Mouse (Mus musculus) forebrain, embryonic 12.5 days (tissue): Measurements from ENCODE around the gene Pcsk7. TPM values are rescaled to one million over a fixed set of nuclear protein-coding genes. Genes with fewer than 3 reads are reported as not detected.

Experiments
- ATAC-seq: fragments of 200-750 bp; cut with Nextera tagmentation; 2 replicates; pipeline ENCODE4 v1.8.0; 2017; ENCODE audit warnings: moderate TSS enrichment; ENCODE audit not compliant: low FRiP score
- H3K27ac ChIP-seq: fragments of 300-500 bp; sonication (generic); 2 replicates; pipeline ENCODE4 v1.5.1; 2016; ENCODE audit warnings: mild to moderate bottlenecking
- H3K27me3 ChIP-seq: fragments of 300-500 bp; sonication (generic); 2 replicates; pipeline ENCODE4 v1.6.1; 2016; ENCODE audit warnings: mild to moderate bottlenecking
- H3K36me3 ChIP-seq: fragments of 300-500 bp; sonication (generic); replicated peaks from 2 replicates; pipeline ENCODE4 v1.6.1; 2016; ENCODE audit warnings: mild to moderate bottlenecking
- H3K4me1 ChIP-seq: fragments of 300-500 bp; sonication (generic); 2 replicates; pipeline ENCODE4 v1.6.1; 2016
- H3K4me2 ChIP-seq: fragments of 300-500 bp; sonication (generic); 2 replicates; pipeline ENCODE4 v1.6.1; 2016; ENCODE audit warnings: mild to moderate bottlenecking, moderate library complexity
- H3K4me3 ChIP-seq: fragments of 300-500 bp; sonication (generic); replicated peaks from 2 replicates; pipeline ENCODE4 v1.5.1; 2016; ENCODE audit warnings: mild to moderate bottlenecking
- H3K9ac ChIP-seq: fragments of 300-500 bp; sonication (generic); 2 replicates; pipeline ENCODE4 v1.6.1; 2016; ENCODE audit warnings: mild to moderate bottlenecking
- H3K9me3 ChIP-seq: fragments of 300-500 bp; sonication (generic); 2 replicates; pipeline ENCODE4 v1.6.1; 2016
- WGBS: fragments of 180-500 bp; shearing (Covaris S2); methylation state at CpG from one replicate; pipeline ENCODE4 v1.1.7; 2016; 5-methylcytosine and 5-hydroxymethylcytosine counted together
- polyA plus RNA-seq: library from polyadenylated mRNA; unstranded; fragments of >200 nt; fragmentation: Nextera tagmentation; extraction: Ambion mirVana; gene quantifications from 2 replicates; pipeline ENCODE4 v1.2.1, GENCODE M21; 2016

Gene Pcsk7
- polyA plus RNA-seq, result 21.7 TPM in 2 replicates

DNA sequence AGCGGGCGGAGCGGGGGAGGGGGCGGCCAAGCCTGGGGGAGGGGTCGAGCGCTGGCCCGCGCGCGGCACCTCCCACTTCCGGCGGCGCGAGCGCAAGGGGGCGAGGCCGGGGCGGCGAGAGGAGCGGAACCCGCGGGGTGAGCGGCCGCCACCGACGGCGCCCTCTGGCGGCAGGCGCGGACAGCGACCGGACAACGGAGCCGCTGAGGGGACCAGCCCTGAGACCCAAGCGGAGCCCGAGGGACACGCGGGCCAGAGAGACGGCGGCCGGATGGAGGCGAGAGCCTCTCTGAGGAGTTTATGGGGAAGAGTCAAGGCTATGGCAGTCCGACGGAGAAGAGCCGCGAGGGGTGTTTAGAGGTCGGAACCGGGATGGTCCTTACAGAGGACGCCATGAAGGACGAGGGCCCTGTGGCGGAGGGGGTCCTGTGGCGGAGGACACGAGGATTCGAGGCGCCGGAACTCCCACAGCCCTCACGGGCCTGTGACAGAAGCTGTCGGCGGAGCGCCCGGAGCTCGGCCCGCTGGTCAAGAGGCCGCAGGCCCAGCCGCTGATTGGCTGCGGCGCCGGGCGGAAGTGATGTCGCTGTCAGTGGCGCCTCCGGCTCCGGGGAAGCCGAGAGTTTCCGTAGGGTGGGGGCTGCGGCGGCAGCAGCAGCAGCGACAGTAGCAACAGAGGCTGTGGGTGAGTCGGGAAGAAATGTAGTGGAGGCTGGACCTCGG, at the start of gene Pcsk7, which contains the start of gene Rnf214:
TSS of gene Pcsk7 (plus strand) at position 143 of the 723 bp plus-strand sequence.
TSS of gene Rnf214 (minus strand) at position 557 of the 723 bp plus-strand sequence.
- Histone ChIP-seq H3K27me3 (no peaks in the 10 kb centered on the region), H3K9ac (peak within 1 kb of the TSS; percentile 98), H3K27ac (peak within 1 kb of the TSS; percentile 95), H3K4me1 (peaks cover 22% of the 10 kb centered on the region), H3K4me3 (peak within 1 kb of the TSS; percentile 95), H3K4me2 (peak within 1 kb of the TSS; percentile 83), H3K36me3 (peaks cover 44% of the 10 kb centered on the region), H3K9me3 (no peaks in the 10 kb centered on the region)
- ATAC-seq, result peak; percentile 93
- under 1% methylated on average over 76 of the region's 80 CpGs for WGBS

DNA sequence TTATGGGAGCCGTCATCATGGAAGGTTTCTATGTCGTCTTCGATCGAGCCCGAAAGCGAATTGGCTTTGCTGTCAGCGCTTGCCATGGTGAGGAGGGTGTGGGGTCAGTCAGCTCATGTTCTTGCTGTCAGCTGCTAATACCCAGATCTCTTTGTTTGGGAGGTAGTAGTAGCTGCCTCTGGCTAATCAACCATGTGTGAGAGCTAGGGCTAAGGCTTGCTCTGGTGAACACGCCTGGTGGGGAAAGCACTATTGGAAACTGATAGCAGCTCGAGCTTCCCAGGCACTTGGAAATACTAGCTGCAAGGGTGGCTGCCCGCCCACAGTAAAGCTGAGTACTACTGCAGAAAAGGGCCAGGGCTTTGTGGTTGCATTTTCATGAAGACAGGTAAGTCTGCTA, 46.9 kb upstream of the Pcsk7 start:
- WGBS, result 96% methylated on average over 10 of the region's 10 CpGs
- peaks cover 92% of the 10 kb centered on the region for H3K36me3 ChIP-seq

DNA sequence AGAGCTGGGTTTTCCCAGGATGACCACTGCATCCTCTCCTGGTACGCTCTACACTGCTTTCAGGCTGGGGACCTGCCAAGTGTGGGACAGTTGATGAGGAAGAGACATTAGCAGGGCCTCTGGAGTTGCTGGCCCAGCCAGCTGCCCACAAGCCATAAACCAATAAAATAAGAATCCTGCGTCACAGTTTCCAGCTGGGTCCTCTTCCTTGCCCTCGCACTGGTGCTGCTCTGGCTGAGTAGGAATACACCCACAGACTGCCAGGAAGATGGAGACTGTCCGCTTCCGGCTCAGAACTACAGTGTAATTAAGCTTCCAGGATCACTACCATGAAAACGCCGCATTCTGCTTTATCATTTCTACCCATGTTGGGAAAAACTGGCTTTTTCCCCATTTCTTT, 44.5 kb upstream of the Pcsk7 start:
- no peak for ATAC-seq
- no peaks in the 10 kb centered on the region for H3K27me3 ChIP-seq
- no peaks in the 10 kb centered on the region for H3K4me1 ChIP-seq
- H3K36me3 ChIP-seq, result peaks cover 94% of the 10 kb centered on the region
- 97% methylated on average over 7 of the region's 7 CpGs for WGBS
- no peak overlapping the region for H3K27ac ChIP-seq
- no peak overlapping the region for H3K4me2 ChIP-seq
- H3K4me3 ChIP-seq, result no peak overlapping the region
- no peaks in the 10 kb centered on the region for H3K9me3 ChIP-seq
- H3K9ac ChIP-seq, result no peak overlapping the region

More for the DNA sequence above, 46.9 kb upstream of the Pcsk7 start:
- H3K9ac ChIP-seq, result no peak overlapping the region
- ATAC-seq, result no peak
- no peaks in the 10 kb centered on the region for H3K27me3 ChIP-seq
- H3K27ac ChIP-seq, result no peak overlapping the region
- no peaks in the 10 kb centered on the region for H3K4me1 ChIP-seq
- H3K4me3 ChIP-seq, result no peak overlapping the region
- no peaks in the 10 kb centered on the region for H3K9me3 ChIP-seq
- no peak overlapping the region for H3K4me2 ChIP-seq

DNA sequence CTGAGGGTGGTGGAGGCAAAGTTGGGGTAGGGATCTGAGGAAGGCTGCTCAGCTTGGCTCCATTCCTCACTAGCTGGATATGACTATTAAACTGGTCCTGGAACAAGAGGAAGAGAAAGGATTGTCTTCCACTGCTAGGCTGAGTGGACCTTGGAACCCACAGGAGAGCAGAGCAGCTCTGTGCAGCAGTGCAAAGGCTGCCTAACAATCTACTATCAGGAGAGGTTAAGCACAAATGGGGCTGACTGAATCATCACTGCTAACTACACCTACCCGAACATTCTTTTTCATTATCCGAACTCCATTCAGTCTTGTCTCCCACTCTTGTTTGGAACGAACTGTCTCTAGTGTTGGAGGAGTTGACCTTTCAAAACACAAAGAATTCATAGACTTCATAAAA, 37.1 kb upstream of the Pcsk7 start:
- Histone ChIP-seq H3K27me3 (no peaks in the 10 kb centered on the region), H3K4me1 (no peaks in the 10 kb centered on the region), H3K9me3 (no peaks in the 10 kb centered on the region), H3K36me3 (peaks cover 86% of the 10 kb centered on the region), H3K4me3 (no peak overlapping the region), H3K27ac (no peak overlapping the region), H3K4me2 (no peak overlapping the region), H3K9ac (no peak overlapping the region)
- ATAC-seq, result no peak
- 86% methylated on average over 3 of the region's 3 CpGs for WGBS

DNA sequence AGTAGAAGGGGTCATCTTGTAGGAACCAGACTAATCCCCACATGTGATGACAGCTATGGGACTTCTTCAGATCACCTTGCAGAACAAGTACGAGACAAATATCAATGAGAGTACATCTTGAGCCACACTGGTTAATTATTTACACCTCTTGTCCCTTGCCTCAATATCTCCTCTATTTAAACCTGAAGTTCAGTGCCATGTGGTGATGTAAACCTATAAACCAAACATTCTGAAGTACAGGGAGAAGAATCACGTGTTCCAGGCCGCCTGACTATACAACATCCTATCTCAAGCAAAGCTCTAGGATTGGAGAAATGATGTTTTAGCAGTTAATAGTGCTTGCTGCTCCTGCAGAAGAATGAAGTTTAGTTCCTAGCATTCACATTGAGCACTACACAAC, 36.0 kb upstream of the Pcsk7 start:
- Histone ChIP-seq H3K4me3 (no peak overlapping the region), H3K9ac (no peak overlapping the region), H3K27ac (no peak overlapping the region), H3K27me3 (no peaks in the 10 kb centered on the region), H3K4me2 (no peak overlapping the region), H3K9me3 (no peaks in the 10 kb centered on the region), H3K4me1 (no peaks in the 10 kb centered on the region), H3K36me3 (peaks cover 82% of the 10 kb centered on the region)
- 90% methylated on average over 3 of the region's 3 CpGs for WGBS
- no peak for ATAC-seq

DNA sequence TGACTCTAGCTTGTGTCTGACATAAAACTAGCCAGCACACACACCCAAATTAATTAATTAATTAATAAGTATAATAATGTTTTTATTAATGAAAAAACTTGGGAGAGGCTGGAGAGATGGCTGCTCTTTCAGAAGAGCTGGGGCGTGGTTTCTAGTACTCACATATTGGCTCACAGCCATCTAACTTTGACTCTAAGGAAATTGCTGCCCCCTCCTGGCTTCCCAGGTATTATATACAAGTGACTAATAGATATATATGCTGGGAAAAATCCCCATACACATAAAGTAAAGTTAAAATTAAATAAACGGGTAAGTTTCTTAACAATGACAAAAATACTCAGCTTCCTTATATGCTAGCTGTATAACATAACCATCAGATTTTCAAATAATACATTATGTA, 28.4 kb upstream of the Pcsk7 start:
- Histone ChIP-seq H3K4me2 (no peak overlapping the region), H3K27ac (no peak overlapping the region), H3K9me3 (no peaks in the 10 kb centered on the region), H3K27me3 (no peaks in the 10 kb centered on the region), H3K4me1 (no peaks in the 10 kb centered on the region), H3K4me3 (no peak overlapping the region), H3K9ac (no peak overlapping the region), H3K36me3 (peaks cover 72% of the 10 kb centered on the region)
- no peak for ATAC-seq
- 83% methylated on average over 2 of the region's 2 CpGs for WGBS

DNA sequence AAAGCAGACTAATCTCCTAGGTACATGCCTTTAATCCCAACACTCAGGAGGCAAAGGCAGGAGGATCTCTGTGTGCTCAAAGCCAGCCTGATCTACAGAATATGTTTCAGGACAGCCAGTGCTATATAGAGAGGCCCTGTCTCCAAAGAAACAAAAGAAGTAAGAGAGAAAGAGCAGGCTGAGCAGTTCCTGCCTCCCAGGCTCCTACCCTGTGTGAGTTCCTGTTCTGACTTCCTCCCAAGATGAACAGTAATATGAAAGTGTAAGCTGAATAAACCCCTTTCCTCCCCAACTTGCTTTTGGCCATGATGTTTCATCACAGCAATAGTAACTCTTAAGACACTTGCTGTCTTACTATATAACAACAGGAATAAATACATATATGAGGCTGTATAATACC, 12.6 kb upstream of the Pcsk7 start:
- H3K4me3 ChIP-seq, result no peak overlapping the region
- H3K4me1 ChIP-seq, result no peaks in the 10 kb centered on the region
- H3K9me3 ChIP-seq, result no peaks in the 10 kb centered on the region
- no peak overlapping the region for H3K4me2 ChIP-seq
- H3K27me3 ChIP-seq, result no peaks in the 10 kb centered on the region
- ATAC-seq, result no peak
- H3K27ac ChIP-seq, result no peak overlapping the region
- peaks cover 91% of the 10 kb centered on the region for H3K36me3 ChIP-seq
- H3K9ac ChIP-seq, result no peak overlapping the region

DNA sequence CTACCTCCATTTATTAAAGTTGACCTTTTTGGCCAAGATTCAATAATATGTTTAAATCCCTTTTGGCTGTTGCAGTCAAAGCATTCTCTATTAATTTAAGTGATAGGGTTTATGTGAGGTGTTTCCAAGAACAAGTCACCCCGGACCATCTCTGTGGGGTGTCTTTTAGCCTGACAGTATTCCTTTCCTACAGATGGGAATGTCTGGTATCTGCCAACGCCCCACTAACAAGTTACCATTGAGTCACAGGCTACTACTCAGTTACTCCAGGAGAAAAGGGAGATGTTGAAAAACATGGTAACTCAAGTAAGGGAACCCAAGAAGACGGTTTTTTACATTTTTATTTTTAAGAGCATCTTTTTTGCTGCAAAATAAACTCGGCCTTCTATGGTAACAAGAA, 1.1 kb upstream of the Pcsk7 start:
- 61% methylated on average over 4 of the region's 4 CpGs for WGBS
- no peaks in the 10 kb centered on the region for H3K9me3 ChIP-seq
- peak overlapping the region; percentile 95 for H3K4me3 ChIP-seq
- no peaks in the 10 kb centered on the region for H3K27me3 ChIP-seq
- no peak for ATAC-seq
- peaks cover 22% of the 10 kb centered on the region for H3K4me1 ChIP-seq
- peak overlapping the region; percentile 98 for H3K9ac ChIP-seq
- H3K36me3 ChIP-seq, result peaks cover 36% of the 10 kb centered on the region
- peak overlapping the region; percentile 83 for H3K4me2 ChIP-seq
- H3K27ac ChIP-seq, result no peak overlapping the region; the same call in 1 of the 2 replicates

DNA sequence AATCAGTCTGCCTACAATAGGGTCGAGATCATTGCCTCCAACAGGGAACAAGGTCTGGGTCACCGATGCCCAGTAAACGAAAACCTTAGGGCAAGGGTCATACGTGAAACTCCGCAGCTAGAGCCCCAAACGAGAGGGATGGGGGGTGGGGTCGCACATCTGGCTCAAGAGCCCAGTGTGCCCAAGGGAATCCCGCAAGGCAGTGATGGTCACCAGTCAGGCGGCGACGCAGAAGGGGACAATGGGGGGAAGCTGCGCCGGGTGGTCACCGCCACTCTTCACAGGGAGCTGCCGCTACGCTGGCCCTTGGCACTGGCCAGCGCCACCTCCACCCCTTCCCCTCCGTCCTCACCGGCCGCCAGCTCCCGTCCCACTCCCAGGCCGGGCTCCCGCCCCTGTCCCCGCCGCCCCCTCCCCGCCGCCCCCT, 473 bp upstream of the Pcsk7 start:
- Histone ChIP-seq H3K9me3 (no peaks in the 10 kb centered on the region), H3K27ac (peak overlapping the region; percentile 95), H3K4me2 (peak overlapping the region; percentile 83), H3K27me3 (no peaks in the 10 kb centered on the region), H3K36me3 (peaks cover 42% of the 10 kb centered on the region), H3K9ac (peak overlapping the region; percentile 98), H3K4me3 (peak overlapping the region; percentile 95), H3K4me1 (peaks cover 22% of the 10 kb centered on the region)
- ATAC-seq, result peak; percentile 69
- WGBS, result 0% methylated on average over 23 of the region's 27 CpGs

DNA sequence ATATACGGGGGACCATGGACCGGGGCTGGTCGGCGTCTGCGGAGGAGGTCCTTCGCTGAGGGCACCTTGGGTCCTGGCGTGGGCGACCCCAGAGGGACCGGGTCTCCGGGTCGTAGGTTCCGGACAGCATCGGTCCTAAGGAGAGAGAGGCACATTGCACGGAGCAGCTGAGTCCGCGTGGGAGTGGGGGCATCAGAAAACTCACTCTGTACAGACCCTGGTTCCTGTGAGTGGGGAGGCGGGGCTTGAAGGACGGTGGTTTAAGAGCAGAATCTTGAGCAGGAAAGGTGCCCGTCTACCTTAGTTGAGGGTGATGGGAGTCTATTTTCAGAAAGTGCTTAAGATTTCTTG, 756 bp downstream of the Pcsk7 start:
- ATAC-seq, result peak; percentile 61; the same call in 1 of the 2 replicates
- H3K9me3 ChIP-seq, result no peaks in the 10 kb centered on the region
- H3K36me3 ChIP-seq, result peaks cover 42% of the 10 kb centered on the region
- no peaks in the 10 kb centered on the region for H3K27me3 ChIP-seq
- WGBS, result under 1% methylated on average over 19 of the region's 19 CpGs
- H3K27ac ChIP-seq, result peak overlapping the region; percentile 95
- peak overlapping the region; percentile 98 for H3K9ac ChIP-seq
- peak overlapping the region; percentile 83 for H3K4me2 ChIP-seq
- H3K4me3 ChIP-seq, result peak overlapping the region; percentile 95
- H3K4me1 ChIP-seq, result peaks cover 22% of the 10 kb centered on the region

DNA sequence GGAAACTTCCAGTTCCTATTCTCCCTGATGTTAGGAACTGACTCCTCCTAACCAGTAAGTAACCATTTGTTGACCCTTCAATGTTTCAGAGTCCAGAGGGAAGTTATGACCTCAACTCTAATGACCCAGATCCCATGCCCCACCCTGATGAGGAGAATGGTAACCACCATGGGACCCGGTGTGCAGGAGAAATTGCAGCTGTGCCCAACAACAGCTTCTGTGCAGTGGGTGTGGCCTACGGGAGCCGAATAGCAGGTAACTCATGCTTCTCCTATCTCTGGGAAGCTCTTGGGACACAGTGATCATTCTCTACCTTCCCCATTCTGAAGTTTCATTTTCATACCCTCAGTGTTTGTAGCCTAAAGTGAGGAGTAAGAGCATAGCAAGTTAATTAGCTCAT, 4.7 kb downstream of the Pcsk7 start:
- no peak overlapping the region for H3K4me2 ChIP-seq
- no peak overlapping the region for H3K9ac ChIP-seq
- no peaks in the 10 kb centered on the region for H3K9me3 ChIP-seq
- peaks cover 11% of the 10 kb centered on the region for H3K4me1 ChIP-seq
- 93% methylated on average over 3 of the region's 3 CpGs for WGBS
- H3K27me3 ChIP-seq, result no peaks in the 10 kb centered on the region
- no peak overlapping the region for H3K4me3 ChIP-seq
- peaks cover 68% of the 10 kb centered on the region for H3K36me3 ChIP-seq
- H3K27ac ChIP-seq, result no peak overlapping the region
- no peak for ATAC-seq

DNA sequence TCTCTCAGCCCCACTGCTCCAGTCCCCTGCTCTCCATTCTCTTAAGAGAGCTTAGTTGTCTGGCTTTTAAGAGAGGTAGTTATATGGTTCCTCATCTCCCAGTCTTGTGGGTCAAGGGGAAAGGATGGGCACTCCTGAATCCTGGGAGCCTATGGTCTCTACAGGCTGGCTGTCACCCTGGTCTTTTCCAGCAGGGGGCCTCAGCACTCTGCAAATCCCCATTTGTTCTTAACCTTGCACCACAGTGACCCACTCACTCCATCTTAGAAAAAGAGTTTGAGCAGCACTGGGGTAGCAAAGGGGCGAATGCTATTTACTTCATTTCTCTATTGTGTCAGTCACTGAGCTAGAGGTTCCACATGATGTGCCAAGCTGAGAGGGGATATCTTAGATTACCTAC, 5.4 kb downstream of the Pcsk7 start:
- Histone ChIP-seq H3K4me3 (no peak overlapping the region), H3K4me2 (no peak overlapping the region), H3K4me1 (peaks cover 11% of the 10 kb centered on the region), H3K36me3 (peaks cover 75% of the 10 kb centered on the region), H3K9ac (no peak overlapping the region), H3K27me3 (no peaks in the 10 kb centered on the region), H3K9me3 (no peaks in the 10 kb centered on the region), H3K27ac (no peak overlapping the region)
- whole genome bisulfite sequencing, result 74% methylated on average over 1 of the region's 1 CpGs
- no peak for ATAC-seq

DNA sequence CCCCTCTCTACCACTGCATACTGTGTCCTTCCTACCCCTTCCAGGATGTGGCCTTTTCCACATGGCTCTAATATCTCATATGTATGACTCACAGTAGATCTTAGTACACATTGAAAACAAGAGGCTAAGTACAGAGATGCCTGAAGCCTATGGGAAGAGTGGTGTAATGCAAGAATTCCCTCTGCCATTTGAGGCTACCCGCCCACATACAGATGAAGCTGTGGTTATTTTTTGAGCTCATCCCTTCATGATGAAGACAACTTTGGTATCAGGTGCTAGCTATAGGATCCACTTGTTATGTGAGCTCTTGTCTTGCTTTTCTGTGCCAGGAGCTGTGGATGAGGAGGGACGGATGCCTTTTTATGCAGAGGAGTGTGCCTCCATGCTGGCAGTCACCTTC, 9.4 kb downstream of the Pcsk7 start:
- no peaks in the 10 kb centered on the region for H3K9me3 ChIP-seq
- 95% methylated on average over 2 of the region's 2 CpGs for WGBS
- H3K27ac ChIP-seq, result no peak overlapping the region
- ATAC-seq, result no peak
- H3K4me3 ChIP-seq, result no peak overlapping the region
- no peak overlapping the region for H3K9ac ChIP-seq
- no peaks in the 10 kb centered on the region for H3K4me1 ChIP-seq
- peaks cover 84% of the 10 kb centered on the region for H3K36me3 ChIP-seq
- H3K4me2 ChIP-seq, result no peak overlapping the region
- H3K27me3 ChIP-seq, result no peaks in the 10 kb centered on the region
